Mouse (Mus musculus) E14TG2a.4 (cell line): ENCODE data around the gene Csf2rb2.

Source experiments
- CTCF ChIP-seq: conservative IDR thresholded peaks from 2 replicates; pipeline ENCODE4 v1.5.1; 2014; ENCODE audit warnings: low read length
- POU5F1 ChIP-seq: IDR thresholded peaks from 2 replicates; pipeline ENCODE4 v1.6.1; 2014; ENCODE audit warnings: low read length, borderline replicate concordance

DNA sequence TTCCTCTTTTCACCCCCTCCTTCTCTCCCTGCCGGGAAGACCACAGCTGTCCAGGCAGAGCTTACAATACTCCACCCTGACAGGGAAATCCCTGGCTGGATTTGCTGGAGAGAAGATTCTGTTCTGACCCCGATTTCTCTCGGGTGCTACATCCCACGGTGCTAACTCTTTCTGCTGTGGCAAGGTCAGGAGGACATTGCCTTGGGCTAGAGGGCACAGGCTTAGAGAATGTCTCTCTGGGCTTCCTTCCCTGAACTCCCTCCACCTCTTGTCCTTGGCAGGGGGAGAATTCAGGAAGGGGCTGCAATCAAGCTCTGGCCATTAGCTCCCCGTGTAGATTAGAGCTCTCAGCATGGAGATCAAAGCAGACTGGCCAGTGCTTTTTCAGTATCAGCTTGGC is 4.3 kb upstream of the Csf2rb2 start:
- TF ChIP-seq CTCF (no peak), POU5F1 (no peak)
